Mouse (Mus musculus) ES-Bruce4 (cell line): Measurements from ENCODE around the gene Olfr1555-ps1.

Source experiments
- CTCF ChIP-seq: IDR thresholded peaks from one replicate; pipeline ENCODE4 v1.8.1; 2011; ENCODE audit warnings: low read depth, low read length
- POLR2A ChIP-seq: IDR thresholded peaks from one replicate; pipeline ENCODE4 v1.8.1; 2011; ENCODE audit warnings: low read length; ENCODE audit not compliant: insufficient read depth

- TF ChIP-seq POLR2A = no peak
- no peak for TF ChIP-seq CTCF
These were observed 35.6 kb downstream of the Olfr1555-ps1 start for GRCm38 (mm10) chr19:12134289-12134688.
